In the genomic region with DNA sequence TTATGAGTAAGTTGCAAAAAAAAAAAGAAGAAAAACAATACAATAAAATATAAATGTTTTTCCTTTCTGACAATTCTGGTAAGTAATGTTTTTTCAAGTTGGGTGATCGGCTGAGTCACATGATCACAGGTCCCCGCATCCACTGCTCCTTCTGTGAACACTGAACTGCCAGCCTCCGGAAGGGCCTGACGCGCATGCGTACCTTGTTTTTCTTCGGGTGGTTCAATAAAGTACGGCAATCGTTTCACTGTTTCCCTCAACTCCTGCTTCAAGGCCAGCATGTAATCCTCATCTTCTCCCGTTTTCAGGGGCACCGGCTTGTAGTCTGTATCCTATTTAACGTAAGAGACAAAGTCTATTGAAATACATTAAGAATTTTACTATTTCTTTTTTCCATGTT, we compare ENCODE assay signal across 23 mouse cellular contexts. TPM values are rescaled to one million over a fixed set of nuclear protein-coding genes. Genes with fewer than 3 reads are reported as not detected.
DNase-seq lines count a peak whose midpoint lies in the region; ATAC-seq and TF ChIP-seq lines count a peak whose summit lies in the region.
"Had no signal": no experiment of that assay in that cellular context is flagged by ENCODE, and none has a peak within 500 bp of the region (broad histone marks: within the 10 kb centered on the region; RNA-seq: fewer than 3 reads in every experiment).

No protein-coding gene starts in this region.

- ATAC-seq in megakaryocyte progenitor cell, adult 5-6 weeks (replicated peaks; ENCODE audit: poor library complexity), result no peak
- ATAC-seq: activated CD4-positive, CD25-positive, alpha-beta regulatory T cell, adult 4 months; forebrain, embryonic 13.5 days; forebrain, embryonic 15.5 days; forebrain, postnatal 0 days; Patski had no signal

- H3K27me3 ChIP-seq in E14TG2a.4 (ENCODE audit: insufficient read depth, low read length), result no peaks in the 10 kb centered on the region
- H3K27me3 ChIP-seq: embryonic facial prominence, embryonic 12.5 days; forebrain, embryonic 13.5 days; forebrain, embryonic 15.5 days; Patski had no signal

- peaks cover 50% of the 10 kb centered on the region for H3K36me3 ChIP-seq in E14TG2a.4 (ENCODE audit: insufficient read depth, low read length)
- H3K36me3 ChIP-seq: embryonic facial prominence, embryonic 12.5 days; forebrain, embryonic 15.5 days had no signal

- H3K4me1 ChIP-seq in E14TG2a.4 (replicated peaks; ENCODE audit: low read depth, low read length), result peaks cover 52% of the 10 kb centered on the region
- H3K4me1 ChIP-seq: embryonic facial prominence, embryonic 10.5 days; embryonic facial prominence, embryonic 12.5 days; forebrain, embryonic 13.5 days; forebrain, embryonic 15.5 days had no signal

- peak overlapping the region; percentile 24 for H3K4me3 ChIP-seq in E14TG2a.4 (replicated peaks; ENCODE audit: low read length)
- H3K4me3 ChIP-seq in gastrocnemius, adult 2 months, result no peak overlapping the region
- H3K4me3 ChIP-seq: embryonic facial prominence, embryonic 10.5 days; embryonic facial prominence, embryonic 12.5 days; forebrain, embryonic 13.5 days; forebrain, embryonic 15.5 days had no signal

- intact Hi-C loops in heart, postnatal 25 days (cut with DNase I), result no loop called here
- intact Hi-C loops in gastrocnemius, adult 2 months (cut with DNase I), result no loop called here

- H3K27ac ChIP-seq in gastrocnemius, adult 2 months, result no peak overlapping the region
- H3K27ac ChIP-seq: embryonic facial prominence, embryonic 10.5 days; embryonic facial prominence, embryonic 12.5 days; forebrain, embryonic 13.5 days; forebrain, embryonic 15.5 days had no signal

- no peak for TF ChIP-seq CTCF in E14TG2a.4 (conservative IDR thresholded peaks at IDR 0.05; ENCODE audit: low read length)
- TF ChIP-seq CTCF in gastrocnemius, adult 2 months (IDR thresholded peaks at IDR 0.05), result no peak

- no peaks in the 10 kb centered on the region for H3K9me3 ChIP-seq in E14TG2a.4 (ENCODE audit: low read length)
- H3K9me3 ChIP-seq: embryonic facial prominence, embryonic 10.5 days; embryonic facial prominence, embryonic 12.5 days; forebrain, embryonic 13.5 days; forebrain, embryonic 15.5 days; G1E had no signal

- DNase-seq in heart, adult 11 months, result peak; percentile 82
- DNase-seq in heart, postnatal 25 days (ENCODE audit: low spot score), result no peak
- DNase-seq in ES-CJ7 (ENCODE audit: low read depth, low spot score), result peak; percentile 50
- peak; percentile 90 for DNase-seq in R1 (ENCODE audit: low read depth, low spot score)
- DNase-seq in gastrocnemius, adult 2 months, result no peak
- no peak for DNase-seq in spleen, postnatal 10 days (ENCODE audit: low spot score in 2 of 2)
- DNase-seq: adrenal gland, adult 2 months; adrenal gland, postnatal 10 days; cerebellum, adult 11-12 months; cerebellum, adult 2 months; cerebellum, adult 9-10 months; cerebellum, postnatal 10 days; cerebellum, postnatal 25 days; forebrain, postnatal 0 days had no signal

RNA-seq across cellular contexts. Expression of a gene that starts 16.4 kb away (rescaled TPM):
- total RNA-seq in heart, postnatal 25 days (2021), result 1 to 10 TPM; 1.9 to 2.5 TPM
- total RNA-seq in gastrocnemius, adult 2 months (2021), result 1 to 10 TPM; 1.3 to 2.2 TPM
- total RNA-seq in megakaryocyte progenitor cell, adult 5-6 weeks (2015), result 12.6 and 17.9 TPM in 2 replicates
- total RNA-seq in megakaryocyte progenitor cell, adult 5-6 weeks (2017), result 24.9 and 34.4 TPM in 2 replicates

RNA-seq across cellular contexts. Expression of a gene that starts 16.7 kb away (rescaled TPM):
- total RNA-seq in heart, postnatal 25 days (2021), result 1 to 10 TPM; 2.5 to 3.1 TPM
- 1 to 10 TPM; 1.6 to 2.0 TPM for total RNA-seq in gastrocnemius, adult 2 months (2021)
- 3.8 and 4.9 TPM in 2 replicates for total RNA-seq in megakaryocyte progenitor cell, adult 5-6 weeks (2015)
- 2.3 and 4.1 TPM in 2 replicates for total RNA-seq in megakaryocyte progenitor cell, adult 5-6 weeks (2017)

RNA-seq across cellular contexts. Expression of a gene that starts 37.0 kb away (rescaled TPM):
- total RNA-seq in heart, postnatal 25 days (2021), result 10 to 100 TPM; 17.4 to 17.9 TPM
- total RNA-seq in gastrocnemius, adult 2 months (2021), result 1 to 10 TPM; 7.9 to 9.2 TPM
- total RNA-seq in megakaryocyte progenitor cell, adult 5-6 weeks (2015), result 21.0 and 24.8 TPM in 2 replicates
- 13.5 and 17.7 TPM in 2 replicates for total RNA-seq in megakaryocyte progenitor cell, adult 5-6 weeks (2017)

Comparison
In these comparisons a context has a peak if more than half of its experiments do, and no peak if none do; other contexts are left out.
1. DNase-seq: peak in heart, adult 11 months (single experiment), ES-CJ7 (single experiment) and R1 (single experiment); none in heart, postnatal 25 days (single experiment), gastrocnemius, adult 2 months (single experiment) and spleen, postnatal 10 days (0 of 2).